Mouse (Mus musculus): ENCODE data around the gene Pnmal2. TPM values are rescaled to one million over a fixed set of nuclear protein-coding genes. Genes with fewer than 3 reads are reported as not detected.

Gene Pnmal2
- total RNA-seq, 2 experiments from 2014 or later: 348 to 373 TPM

DNA sequence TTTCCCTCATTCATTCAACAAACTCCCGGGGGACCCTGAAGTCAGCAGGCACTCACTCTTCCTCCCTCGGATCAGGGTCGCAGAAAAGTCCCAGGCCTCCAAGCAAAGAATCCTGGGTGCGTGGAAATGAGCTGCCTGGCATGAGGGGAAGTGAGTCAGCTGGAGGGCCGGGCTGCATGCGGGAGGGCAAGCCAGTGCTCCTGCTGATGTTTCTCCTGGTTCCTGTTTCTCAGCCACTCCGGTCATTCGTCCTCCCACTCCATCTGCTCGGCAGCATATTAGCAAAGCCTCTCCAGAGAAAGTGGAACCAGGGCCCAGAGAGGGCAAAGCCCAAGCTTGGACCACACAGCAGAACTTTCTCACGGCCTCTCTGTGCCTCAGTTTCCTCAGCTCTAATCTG is 34.6 kb upstream of the Pnmal2 start:
- no peak for TF ChIP-seq CTCF (conservative IDR thresholded peaks at IDR 0.05)
- Histone ChIP-seq H3K4me3 (no peak overlapping the region), H3K27ac (no peak overlapping the region)

DNA sequence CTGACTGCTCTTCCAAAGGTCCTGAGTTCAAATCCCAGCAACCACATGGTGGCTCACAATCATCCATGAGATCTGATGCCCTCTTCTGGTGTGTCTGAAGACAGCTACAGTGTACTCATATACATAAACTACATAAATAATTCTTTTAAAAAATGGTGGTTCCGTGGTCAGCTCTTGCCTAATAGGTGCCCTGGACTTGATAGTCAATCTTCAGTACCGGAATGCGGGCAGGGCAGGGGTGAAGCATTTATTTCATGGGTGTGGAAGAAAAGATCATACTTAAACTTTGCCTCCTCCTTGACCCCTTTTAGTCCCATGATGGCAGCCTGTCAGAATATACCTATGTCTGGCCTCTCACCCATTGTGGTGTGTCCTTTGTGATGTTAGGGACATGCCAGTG is 32.6 kb upstream of the Pnmal2 start:
- H3K4me3 ChIP-seq: no peak overlapping the region
- DNase-seq (ENCODE audit: low spot score in 2 of 2): no peak
- no peak overlapping the region for H3K27ac ChIP-seq
- TF ChIP-seq CTCF (conservative IDR thresholded peaks at IDR 0.05): 0 out of 2 replicates have a peak, but pooled peaks have one; percentile 8

More for the DNA sequence above, 34.6 kb upstream of the Pnmal2 start:
- DNase-seq (ENCODE audit: low spot score in 2 of 2): no peak

DNA sequence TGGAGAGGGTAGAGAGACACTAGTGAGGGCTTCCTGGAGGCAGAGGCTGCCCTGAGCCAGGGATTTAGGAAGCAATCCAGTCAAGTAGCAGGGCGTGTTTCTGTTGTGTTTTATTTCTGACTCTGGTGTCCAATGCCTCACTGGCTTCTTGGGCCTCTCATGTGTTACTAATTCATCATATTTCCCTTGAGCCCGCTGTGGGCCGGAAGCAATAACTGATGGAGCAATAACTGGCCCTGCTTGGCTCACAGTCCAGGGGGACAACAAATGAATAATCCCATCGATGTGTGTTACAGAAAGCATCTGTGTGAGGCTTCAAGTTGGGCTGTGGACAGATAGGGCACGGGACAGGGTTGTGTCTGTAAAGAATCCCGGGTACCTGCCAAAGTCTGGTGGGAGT is 32.1 kb upstream of the Pnmal2 start:
- no peak for TF ChIP-seq CTCF (conservative IDR thresholded peaks at IDR 0.05)
- H3K4me3 ChIP-seq: no peak overlapping the region
- no peak overlapping the region for H3K27ac ChIP-seq

DNA sequence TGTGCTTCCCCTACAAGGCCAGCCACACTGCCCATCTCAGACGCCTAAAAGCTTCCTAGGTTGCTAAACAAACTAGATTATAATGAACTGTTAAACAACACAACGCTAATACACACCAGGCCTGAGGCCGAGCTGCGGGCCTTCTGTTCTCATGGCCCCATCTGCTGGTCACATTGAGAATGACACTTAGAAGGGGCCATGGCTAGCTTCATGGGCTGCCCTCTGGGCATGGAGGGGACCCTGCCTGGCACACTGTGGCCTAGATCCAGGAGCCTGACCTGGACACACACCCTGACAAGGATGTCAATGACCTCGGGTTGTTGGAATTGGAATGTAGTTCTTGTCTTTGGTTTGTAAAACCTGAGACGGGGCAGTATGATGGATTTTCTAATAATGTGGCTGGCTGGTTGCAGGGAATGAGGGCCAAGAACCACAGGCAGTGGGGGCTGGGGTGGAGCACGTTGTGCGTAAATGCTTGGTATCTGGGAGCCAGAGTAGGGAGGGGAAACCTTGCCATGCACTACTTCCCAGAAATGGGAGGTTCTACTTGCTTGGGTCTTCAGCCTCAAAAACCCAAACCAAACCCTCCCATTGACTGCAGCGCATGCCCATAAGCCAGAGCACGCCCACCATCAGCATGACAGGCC is 30.6 kb upstream of the Pnmal2 start:
- peak; percentile 96 for TF ChIP-seq CTCF (conservative IDR thresholded peaks at IDR 0.05)
- DNase-seq (ENCODE audit: low spot score in 2 of 2): peak in 1 of 2 experiments; percentile 81
- H3K4me3 ChIP-seq: no peak overlapping the region
- peak overlapping the region; percentile 50; the same call in 1 of the 2 replicates for H3K27ac ChIP-seq

More for the DNA sequence above, 32.1 kb upstream of the Pnmal2 start:
- no peak for DNase-seq (ENCODE audit: low spot score in 2 of 2)

DNA sequence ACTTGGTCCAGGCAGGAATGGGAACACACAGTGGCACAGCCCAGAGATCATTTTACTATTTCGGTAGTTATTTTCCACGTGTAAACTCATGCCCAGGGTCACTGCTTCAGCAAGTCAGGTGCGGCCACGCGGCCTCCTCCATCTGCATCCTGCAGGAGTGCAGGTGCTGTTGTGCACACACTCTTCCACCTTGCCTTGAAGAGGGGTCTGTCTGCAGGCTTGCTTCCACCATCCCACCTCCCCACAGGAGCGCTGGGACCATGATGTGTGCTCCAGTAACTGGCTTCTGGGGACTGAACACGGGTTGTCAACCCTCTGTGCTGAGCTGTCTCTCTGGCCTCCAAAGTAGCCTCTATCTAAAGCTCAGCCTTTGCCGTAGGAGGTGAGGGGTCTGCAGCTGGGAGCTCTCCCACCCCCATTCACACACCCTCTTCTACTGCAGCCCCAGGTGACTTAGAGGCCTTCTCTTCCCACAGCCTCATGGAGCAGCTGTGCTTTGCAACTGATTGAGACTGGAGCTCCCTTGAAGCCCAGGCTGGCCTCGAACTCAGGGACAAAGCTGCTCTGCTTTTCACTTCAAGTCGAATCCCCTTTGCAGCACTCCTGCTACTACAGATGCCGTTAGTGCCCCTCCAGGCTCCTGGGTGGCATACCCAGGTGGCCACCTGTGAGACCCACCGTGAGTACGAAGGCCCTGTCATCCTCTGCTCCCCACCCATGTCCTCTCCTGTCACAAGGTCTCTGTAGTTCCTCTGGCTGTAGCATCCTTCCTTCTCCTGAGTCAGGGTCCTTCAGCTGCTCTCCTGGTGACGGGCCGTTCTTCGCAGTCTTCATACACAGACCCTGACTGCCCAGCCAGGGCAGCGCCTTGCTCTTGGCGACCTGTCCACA is 29.8 kb upstream of the Pnmal2 start:
- no peak for DNase-seq (ENCODE audit: low spot score in 2 of 2)
- TF ChIP-seq CTCF (conservative IDR thresholded peaks at IDR 0.05): no peak
- Histone ChIP-seq H3K4me3 (no peak overlapping the region), H3K27ac (peak overlapping the region; percentile 50; the same call in 1 of the 2 replicates)

DNA sequence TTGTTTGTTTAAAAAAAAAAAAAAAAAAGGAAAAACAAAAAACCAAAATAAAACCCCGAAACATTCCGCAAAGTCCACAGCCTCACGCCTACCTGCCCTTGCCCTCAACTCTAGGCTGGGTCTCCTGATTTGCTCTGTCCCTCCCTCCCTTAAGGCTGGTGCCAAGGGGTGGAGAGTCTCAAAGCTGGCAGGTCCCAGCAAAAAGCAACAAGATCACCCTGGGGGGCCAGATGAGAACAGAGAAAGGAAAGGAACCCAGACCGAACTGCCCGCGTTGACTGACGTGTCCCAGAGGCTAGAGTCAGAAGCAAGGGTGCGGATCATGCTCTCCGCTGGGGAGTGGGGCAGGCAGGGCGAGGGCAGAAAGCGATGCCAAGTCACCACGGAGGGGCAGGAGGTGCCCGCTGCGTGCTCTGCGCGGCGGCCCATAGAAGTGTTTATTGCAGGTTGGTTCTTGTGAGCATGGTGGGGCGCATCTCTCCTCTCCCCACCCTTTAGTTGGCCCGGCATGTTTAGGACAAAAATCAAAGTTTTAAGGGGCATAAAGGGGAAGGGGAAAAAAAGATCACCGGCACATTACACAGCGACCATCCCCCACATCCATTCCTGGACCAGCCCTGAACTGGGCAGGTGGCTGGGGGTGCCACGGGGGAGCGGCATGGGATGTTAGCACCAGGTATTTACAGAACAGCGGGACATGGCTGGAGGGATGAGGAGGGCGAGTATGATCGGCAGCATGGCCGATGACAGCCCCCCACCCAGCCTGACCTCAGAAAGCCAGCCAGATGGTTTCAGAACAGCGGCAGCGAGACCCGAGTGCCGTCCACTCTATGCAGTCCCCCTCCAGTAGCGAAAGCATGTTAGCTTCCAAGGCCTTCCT is 28.8 kb upstream of the Pnmal2 start:
- DNase-seq (ENCODE audit: low spot score in 2 of 2): no peak
- H3K4me3 ChIP-seq: no peak overlapping the region
- no peak for TF ChIP-seq CTCF (conservative IDR thresholded peaks at IDR 0.05)

DNA sequence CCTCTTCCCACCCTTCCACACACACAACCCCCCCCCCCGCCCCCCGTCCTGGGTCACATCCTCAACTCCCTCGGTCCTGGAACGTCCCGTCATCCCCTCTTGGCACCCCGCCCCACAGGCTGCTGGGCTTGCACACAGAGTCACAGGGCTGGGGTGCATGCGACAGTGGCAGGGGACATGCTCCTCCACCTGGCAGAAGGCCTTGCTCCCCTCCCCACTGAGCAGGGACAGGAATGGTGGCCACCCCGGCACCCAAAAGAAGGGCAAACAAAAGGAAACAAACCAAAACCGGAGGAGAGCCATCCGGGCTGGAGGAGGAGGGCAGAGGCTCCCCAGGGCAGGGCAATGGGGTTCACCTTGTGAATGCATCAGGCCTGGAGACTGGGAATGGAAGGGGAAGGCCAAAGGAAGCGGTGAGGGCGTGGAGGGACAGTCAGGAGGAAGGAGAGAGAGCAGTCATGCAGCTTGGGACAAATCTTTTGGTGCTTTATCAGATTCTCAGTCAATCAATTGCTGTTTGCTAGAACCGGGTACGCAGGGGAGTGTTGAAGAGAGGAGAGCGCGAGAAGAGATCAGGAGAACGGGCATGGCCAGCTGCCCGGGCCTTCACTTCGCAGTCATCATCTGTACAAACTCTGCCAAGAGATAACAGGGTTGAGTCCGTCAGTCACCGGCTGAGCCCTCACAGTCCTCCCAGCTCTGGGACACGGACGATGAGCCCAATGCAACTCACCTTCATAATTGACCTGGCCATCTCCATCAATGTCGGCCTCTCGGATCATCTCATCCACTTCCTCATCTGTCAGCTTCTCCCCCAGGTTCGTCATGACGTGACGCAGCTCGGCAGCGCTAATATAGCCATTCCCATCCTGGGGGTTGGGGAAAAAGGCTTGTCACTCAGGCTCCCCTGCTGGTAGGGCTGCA is 27.9 kb upstream of the Pnmal2 start:
- peak; percentile 30 for TF ChIP-seq CTCF (conservative IDR thresholded peaks at IDR 0.05)
- Histone ChIP-seq H3K4me3 (no peak overlapping the region), H3K27ac (peak overlapping the region; percentile 87)
- DNase-seq (ENCODE audit: low spot score in 2 of 2): no peak

More for the DNA sequence above, 28.8 kb upstream of the Pnmal2 start:
- H3K27ac ChIP-seq: peak overlapping the region; percentile 87

DNA sequence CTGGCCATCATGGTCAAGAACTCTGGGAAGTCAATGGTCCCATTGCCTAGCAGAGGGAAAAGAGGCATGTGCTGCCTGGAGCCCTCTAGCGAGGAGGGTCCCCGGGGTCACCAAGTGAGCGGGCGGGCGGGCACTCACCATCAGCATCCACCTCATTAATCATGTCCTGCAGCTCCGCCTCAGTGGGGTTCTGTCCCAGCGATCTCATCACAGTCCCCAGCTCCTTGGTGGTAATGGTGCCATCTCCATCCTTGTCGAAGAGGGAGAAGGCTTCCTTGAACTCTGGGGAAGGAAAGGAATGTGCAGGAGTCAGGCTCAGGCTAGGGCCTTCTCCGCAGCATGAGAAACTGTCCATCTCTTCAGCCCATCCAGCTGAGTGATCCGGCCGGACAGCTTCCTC is 27.0 kb upstream of the Pnmal2 start:
- Histone ChIP-seq H3K4me3 (no peak overlapping the region), H3K27ac (peak overlapping the region; percentile 87)
- no peak for DNase-seq (ENCODE audit: low spot score in 2 of 2)
- no peak for TF ChIP-seq CTCF (conservative IDR thresholded peaks at IDR 0.05)

DNA sequence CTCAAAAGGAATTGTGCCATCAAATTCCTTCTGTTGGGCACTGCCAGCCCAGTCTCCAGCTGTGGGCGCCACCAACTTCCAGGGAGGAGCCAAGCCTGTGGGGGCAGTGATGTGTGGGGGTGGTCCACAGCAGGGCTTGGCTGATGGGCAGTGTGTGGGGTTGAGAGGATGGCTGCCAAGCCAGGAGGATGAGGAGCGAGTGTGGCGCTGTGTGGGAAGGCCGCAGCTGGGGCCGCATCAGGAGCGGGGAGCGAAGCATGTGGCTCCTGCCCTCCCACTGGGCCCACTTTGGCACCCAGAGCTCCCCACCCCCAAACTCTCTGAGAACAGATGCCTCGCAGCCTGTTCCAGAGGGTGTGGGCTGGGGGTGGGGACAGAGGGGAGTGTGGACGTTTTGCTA is 26.5 kb upstream of the Pnmal2 start:
- no peak overlapping the region for H3K4me3 ChIP-seq
- DNase-seq (ENCODE audit: low spot score in 2 of 2): peak; percentile 78 to 81
- no peak for TF ChIP-seq CTCF (conservative IDR thresholded peaks at IDR 0.05)
- H3K27ac ChIP-seq: peak overlapping the region; percentile 87

DNA sequence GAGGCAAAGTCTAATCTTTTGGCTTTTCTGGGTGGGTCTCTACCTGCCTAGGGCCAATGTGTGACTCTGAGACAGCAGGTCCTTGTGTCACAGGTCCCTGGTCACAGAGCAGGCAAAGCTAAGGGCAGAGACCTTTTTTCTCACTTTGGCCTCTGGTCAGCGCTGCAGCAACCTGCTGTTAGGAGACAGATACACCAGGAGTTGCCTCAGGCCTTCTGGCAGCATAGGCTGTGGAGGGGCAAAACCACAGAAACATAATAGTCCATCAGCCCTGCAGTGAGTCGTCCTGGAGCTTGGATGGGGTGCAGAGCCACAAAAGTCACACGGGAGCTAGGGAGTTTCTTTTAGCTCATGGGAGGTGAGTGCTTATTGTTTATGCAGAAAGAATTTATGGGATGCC is 25.8 kb upstream of the Pnmal2 start:
- no peak for DNase-seq (ENCODE audit: low spot score in 2 of 2)
- no peak for TF ChIP-seq CTCF (conservative IDR thresholded peaks at IDR 0.05)
- peak overlapping the region; percentile 87 for H3K27ac ChIP-seq
- H3K4me3 ChIP-seq: peak overlapping the region; percentile 25; the same call in 1 of the 2 replicates

DNA sequence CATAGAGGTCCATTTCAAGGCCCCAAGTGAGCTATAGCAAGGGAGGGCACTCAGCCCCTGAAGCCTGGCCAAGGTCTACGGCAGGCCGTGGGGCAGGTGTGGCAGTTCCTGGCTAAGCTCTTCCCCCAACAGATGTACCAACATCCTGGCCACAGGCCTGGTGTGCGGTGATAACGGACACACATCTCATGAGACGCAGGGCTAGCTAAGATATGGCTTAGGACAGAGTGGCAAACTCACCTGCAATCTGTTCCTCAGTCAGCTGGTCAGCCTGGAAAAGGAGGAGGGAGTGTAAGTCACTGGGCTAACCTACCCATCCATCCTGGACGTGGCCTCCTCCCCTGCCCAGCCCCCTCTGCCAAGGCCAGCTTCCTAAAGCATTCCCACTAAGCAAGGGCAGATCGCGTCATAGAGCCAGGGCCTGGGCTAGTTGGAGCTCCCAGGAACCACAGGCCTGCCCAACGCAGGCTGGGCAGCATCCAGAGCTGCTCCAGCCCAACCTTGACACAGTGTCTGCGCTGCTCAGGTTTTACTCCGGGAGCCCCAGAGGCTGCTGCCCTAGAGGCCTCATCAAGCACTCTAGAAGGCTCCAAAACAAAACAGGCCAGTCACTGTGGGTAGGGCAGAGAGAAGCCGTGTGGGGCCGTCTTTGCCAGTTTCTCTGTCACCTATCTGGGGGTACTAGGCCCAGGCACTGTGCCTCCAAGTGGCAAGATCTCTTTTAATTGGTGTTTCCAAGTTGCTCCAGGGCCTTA is 24.9 kb upstream of the Pnmal2 start:
- no peak for TF ChIP-seq CTCF (conservative IDR thresholded peaks at IDR 0.05)
- DNase-seq (ENCODE audit: low spot score in 2 of 2): no peak
- Histone ChIP-seq H3K27ac (peak overlapping the region; percentile 100), H3K4me3 (peak overlapping the region; percentile 83)

All from layer of hippocampus, adult 2 months (tissue).